Mouse (Mus musculus) CD8-positive naive resting alpha-beta T cell, adult 57 days (primary cell): ENCODE measurements around the gene Hdgfl2. TPM values are rescaled to one million over a fixed set of nuclear protein-coding genes. Genes with fewer than 3 reads are reported as not detected.

ENCODE experiments used
- total RNA-seq: library from RNA; stranded (reverse); gene quantifications from one replicate; pipeline ENCODE4 v1.2.4, GENCODE M21; 2023

The Hdgfl2 gene
- 109 TPM for total RNA-seq

DNA sequence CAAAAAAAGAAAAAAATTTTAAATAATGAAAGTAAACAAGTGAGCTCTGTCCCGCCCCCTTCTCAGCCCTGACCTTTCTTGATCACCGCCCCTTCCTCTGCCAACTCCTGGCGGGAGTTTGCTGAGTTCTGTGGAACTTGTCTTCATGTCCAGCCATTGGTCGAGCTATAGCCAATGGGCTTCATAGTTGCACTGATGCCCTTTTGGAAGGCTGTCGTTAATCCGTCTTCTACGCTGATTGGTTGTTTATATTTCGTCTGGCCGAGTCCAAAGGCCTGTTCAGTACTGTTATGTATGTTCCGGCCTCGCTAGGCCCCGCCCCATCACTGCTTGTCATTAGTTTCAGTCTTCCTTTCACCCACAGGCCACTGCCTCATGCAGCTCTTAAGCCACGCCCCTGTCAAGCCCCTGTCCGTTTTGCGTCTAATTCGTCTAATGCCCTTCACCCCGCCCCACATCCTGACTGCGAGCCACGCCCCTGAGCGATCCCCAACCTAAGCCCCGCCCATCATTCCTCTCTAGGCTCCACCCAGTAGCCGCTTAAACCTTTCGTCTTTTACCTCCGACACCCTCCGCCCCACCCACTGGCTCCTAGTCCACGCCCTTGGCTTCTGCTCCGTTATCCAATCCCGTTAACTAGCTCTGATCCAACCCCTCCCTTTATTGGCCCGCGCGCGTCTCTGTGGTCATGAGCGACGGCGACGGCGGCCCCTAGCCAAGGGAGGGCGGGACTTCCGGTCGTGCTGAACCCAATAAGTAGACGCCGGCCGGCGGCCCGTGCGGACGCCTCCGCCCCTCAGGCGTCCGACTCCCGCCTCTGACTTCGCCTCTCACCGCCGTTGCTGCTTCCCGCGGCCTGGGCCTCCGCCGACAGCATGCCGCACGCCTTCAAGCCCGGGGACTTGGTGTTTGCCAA lies at the start of gene Hdgfl2:
Gene Hdgfl2, plus strand, starts transcription at position 755 of the 916 bp plus-strand sequence.

DNA sequence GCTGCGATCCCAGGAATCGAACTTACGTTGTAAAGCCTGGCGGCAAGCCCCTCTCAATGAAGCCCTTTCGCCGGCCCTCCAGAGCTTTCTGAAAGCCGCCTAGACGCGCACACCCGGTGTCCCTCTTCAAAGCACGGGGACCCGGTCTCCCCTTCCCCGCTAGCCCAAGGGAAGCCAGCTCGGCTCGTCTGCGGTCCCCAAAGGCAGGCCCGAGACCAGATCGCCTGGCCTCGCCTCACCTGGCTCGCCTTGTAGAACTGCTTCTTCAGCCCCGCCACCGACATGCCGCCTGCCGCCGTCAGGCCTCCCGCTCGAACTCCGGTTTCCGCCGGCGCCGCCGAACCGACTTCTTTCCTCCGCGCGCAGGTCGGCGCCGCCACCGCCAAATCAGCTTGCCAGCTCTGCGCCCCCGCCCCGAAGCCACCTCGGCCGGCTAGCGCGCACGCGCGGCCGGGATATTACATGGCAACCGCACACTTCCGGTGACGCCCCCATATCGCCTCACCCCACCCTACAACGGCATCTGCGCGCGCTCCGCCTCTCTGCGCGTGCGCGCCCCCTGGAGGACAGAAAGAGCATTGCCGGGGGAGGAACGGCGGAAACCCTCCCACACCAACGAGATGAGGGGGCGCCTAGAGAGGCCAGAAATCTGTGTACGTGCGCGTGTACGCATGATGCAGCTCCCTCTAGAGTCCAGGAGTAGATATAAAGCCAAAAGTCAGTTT lies 43.1 kb upstream of the Hdgfl2 start, which contains the start of gene Sh3gl1:
Gene Sh3gl1, minus strand, starts transcription at position 460 of the 725 bp plus-strand sequence.

DNA sequence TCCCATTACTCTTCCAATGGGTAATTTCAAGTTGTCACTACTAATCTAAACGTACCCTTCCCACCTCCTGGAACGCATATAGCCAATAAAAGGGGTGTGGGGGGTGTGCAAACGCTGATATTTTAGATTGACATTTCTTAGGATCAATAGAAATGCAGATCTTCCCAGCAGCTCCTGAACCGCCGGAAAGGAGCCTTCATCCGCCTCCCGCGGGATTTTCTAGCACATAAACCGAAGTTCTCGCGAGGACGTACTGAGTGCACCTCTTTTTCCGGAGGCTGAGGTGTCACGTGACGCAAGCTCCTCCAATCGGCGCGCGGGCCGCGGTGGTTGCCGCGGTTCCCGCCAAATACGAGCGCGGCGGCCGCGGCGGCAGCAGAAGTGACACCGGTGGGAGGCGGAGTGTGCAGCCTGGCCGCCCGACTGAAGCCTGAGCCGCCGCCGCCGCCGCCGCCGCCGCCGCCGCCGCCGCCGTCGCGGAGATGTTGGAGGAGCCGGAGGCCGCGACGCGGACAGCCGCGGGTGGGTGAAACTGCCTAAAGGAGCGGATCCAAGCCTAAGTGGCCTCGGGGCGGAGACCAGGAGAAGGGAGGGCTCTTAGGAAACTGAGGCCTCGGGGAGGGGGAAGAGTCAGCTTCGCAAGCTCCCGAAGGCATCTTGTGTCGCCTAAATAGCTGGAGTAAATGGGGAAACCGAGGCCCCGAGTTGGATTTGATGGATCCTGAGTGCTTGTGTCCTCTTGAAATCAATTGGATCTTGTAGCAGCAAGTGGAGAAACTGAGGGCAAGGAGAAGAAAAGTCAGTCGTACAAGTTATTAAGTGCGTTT lies 39.2 kb upstream of the Hdgfl2 start, which contains the start of gene Chaf1a:
Gene Chaf1a, plus strand, starts transcription at position 410 of the 827 bp plus-strand sequence.

DNA sequence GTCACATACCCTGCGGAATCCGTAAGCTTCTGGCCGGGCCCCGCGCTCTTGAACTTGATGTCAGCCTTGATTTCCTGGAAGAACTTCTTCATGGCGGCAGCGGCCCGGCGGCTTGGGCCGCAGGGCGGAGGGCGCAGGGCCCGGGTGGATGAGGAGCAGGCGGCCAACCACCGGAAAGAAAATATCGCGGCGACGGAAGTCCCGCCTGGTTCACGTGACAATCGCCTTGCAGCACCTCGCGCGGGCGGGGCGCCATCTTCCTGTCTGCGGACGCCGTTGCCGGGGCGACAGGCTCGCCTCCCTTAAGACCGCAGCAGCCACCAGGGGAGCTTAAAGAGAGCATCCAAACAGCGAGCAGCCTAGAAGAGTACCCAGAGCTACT lies 4.6 kb upstream of the Hdgfl2 start, which contains the start of gene Ubxn6:
Gene Ubxn6, minus strand, starts transcription at position 202 of the 382 bp plus-strand sequence.

DNA sequence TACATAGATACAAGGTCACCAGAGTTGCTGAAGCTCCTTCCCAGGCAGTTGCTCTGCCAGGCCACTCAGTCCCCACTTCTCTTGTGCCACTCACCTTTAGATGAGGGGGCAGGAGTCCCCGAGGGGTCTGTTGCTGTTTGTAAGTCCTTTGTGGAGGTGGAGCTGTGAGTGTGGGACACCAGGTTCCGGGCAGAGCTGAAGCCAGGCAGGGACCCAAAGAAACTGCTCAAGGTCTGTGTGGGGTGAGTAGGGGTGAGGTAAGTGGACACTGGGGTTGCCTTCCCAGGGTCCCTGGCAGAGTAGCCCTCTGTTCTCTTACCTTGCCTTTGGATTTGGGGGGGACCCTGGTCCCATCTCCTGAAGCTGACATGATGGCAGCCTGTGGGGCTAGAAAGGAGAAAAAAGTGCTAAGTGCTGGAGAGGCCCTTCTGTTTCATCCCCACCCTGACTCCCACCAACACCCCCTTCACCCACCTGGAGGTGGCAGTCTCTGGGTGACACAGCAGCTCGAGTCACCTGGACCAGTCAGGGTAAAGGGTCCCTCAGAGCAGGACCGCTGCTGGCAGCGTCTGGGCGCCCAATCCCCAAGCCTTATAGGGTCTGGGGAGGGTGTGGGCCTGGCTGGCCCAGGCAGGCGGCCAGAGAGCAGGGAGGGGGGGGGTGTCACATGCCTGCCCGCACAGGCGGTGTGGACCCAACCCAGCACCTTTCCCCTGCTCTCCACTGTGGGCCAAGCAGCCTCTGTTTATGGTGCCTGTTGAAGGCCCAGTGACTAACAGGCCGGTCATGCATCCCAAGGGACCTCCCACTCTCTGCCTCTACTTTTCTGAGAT lies 30.0 kb downstream of the Hdgfl2 start, which contains the start of gene Plin4:
Gene Plin4, minus strand, starts transcription at position 585 of the 833 bp plus-strand sequence.

DNA sequence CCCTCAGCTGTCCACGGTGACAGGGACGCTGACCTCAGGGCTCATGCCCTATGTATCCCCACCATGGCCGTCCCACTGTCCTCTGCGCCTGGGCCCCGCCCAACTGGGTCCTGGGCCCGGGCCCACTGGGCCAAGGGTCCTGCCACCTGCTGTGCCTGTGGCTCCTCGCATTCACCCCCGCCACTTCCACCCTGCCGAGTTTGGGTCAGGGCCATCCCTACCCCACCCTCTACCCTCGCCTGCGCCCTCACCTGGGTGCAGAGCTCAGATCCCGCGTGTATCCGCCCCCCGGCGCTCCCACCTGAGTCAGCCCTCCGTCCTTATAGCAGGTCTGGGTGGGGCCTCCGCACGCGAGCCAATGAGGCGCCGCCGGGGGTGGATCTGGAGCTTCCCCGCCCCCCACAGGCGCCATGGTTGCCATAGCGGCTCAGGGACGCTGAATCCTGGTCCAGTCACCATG lies 37.8 kb downstream of the Hdgfl2 start, which contains the start of gene Plin5:
Gene Plin5, minus strand, starts transcription at position 346 of the 460 bp plus-strand sequence.

DNA sequence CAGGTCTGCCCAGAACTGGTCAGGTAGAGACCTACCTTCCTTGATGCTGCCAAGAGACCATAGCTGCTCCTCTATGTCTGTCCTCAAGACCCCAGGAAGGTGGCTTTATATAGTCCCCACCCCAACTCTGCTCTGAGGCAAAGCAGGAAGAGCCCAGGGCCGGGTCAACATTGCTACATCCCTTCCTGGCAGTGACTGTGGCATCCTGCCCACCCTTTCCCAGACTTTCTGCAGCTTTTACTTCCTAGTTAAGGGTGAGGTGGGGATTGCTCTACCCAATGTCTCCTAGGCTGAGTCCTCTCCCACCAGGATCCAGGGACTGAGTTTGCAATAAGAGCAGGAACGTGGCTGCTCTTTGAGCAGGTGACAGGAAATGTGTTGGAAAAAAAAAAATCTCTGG lies 42.4 kb downstream of the Hdgfl2 start, which contains the start of gene Lrg1:
Gene Lrg1, minus strand, starts transcription at position 176 of the 400 bp plus-strand sequence.

DNA sequence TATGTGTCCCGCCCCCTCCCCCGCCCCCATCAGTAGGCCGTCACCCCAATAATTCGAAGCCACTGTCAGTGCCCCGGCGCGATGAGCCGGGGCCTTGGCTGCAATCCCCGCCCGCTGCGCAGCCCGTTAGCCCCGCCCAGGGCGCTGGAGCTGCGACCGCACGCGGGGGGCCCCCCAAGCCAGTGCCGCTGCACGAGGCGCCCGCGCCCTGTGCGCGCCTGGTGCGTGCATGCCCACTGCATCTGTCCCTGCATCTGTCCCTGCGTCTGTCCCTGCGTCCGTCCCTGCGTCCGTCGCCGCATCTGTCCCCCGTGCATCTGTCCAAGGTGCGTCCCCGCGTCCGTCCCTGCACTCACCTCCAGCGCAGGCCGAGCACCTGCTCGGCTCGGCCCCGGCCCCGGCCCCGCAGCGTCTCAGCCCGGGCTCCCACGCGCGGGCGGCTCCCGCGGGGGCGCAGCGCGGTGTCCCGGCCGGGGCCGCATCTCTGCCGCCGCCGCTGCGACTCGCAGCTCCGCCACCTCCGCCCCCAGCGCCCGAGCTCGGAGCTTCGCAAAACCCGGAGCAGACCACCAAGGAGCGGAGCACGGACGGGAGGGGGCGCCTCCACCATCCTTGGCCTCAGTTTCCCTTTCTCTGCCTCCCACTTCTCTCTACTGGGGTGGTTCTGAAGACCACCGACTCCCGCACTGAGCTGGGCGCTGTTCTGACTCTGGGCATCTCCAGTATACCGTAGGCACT lies 60.6 kb downstream of the Hdgfl2 start, which contains the start of gene Sema6b:
Gene Sema6b, minus strand, starts transcription at position 486 of the 738 bp plus-strand sequence.

Other genes starting within 250 kb of the Hdgfl2 start
- 17.5 TPM for gene Zfp119a, start 200.7 kb upstream of the Hdgfl2 start, total RNA-seq
- 30.9 TPM for gene Zfp959, start 187.5 kb upstream of the Hdgfl2 start, total RNA-seq
- 6.4 TPM for gene Zfp119b, start 130.1 kb upstream of the Hdgfl2 start, total RNA-seq
- gene Ebi3, start 127.0 kb upstream of the Hdgfl2 start, total RNA-seq, result 0.77 TPM
- gene Yju2, start 120.5 kb upstream of the Hdgfl2 start, total RNA-seq, result 40.8 TPM
- gene Shd, start 109.2 kb upstream of the Hdgfl2 start, total RNA-seq, result 3.2 TPM
- not detected for gene Fsd1, start 93.1 kb upstream of the Hdgfl2 start, total RNA-seq
- 0.67 TPM for gene Stap2, start 74.0 kb upstream of the Hdgfl2 start, total RNA-seq
- gene Mpnd, start 73.9 kb upstream of the Hdgfl2 start, total RNA-seq, result 63.8 TPM
- 125 TPM for gene Sh3gl1, start 43.0 kb upstream of the Hdgfl2 start, total RNA-seq
- gene Chaf1a, start 39.2 kb upstream of the Hdgfl2 start, total RNA-seq, result 1.4 TPM
- 63.8 TPM for gene Ubxn6, start 4.6 kb upstream of the Hdgfl2 start, total RNA-seq
- gene Plin4, start 30.2 kb downstream of the Hdgfl2 start, total RNA-seq, result not detected
- not detected for gene Plin5, start 38.0 kb downstream of the Hdgfl2 start, total RNA-seq
- gene Lrg1, start 42.4 kb downstream of the Hdgfl2 start, total RNA-seq, result 0.37 TPM
- 0.15 TPM for gene Sema6b, start 60.7 kb downstream of the Hdgfl2 start, total RNA-seq
- 13.9 TPM for gene Tnfaip8l1, start 82.8 kb downstream of the Hdgfl2 start, total RNA-seq
- gene Mydgf, start 104.3 kb downstream of the Hdgfl2 start, total RNA-seq, result 52.7 TPM
- gene Dpp9, start 139.3 kb downstream of the Hdgfl2 start, total RNA-seq, result 54.6 TPM
- gene Fem1a, start 177.2 kb downstream of the Hdgfl2 start, total RNA-seq, result 20.9 TPM
- 11.1 TPM for gene Ticam1, start 197.2 kb downstream of the Hdgfl2 start, total RNA-seq
- gene Plin3, start 213.2 kb downstream of the Hdgfl2 start, total RNA-seq, result 22.9 TPM
- not detected for gene Arrdc5, start 220.7 kb downstream of the Hdgfl2 start, total RNA-seq
- gene Uhrf1, start 223.7 kb downstream of the Hdgfl2 start, total RNA-seq, result 6.6 TPM
- gene Kdm4b, start 246.4 kb downstream of the Hdgfl2 start, total RNA-seq, result 74.3 TPM